Mouse (Mus musculus) megakaryocyte-erythroid progenitor cell, adult 5-6 weeks (primary cell): ENCODE measurements at regions not wholly inside any gene's neighbourhood (a gene's known extent, or its start where the extent isn't known, plus 50 kb on each side); places are given as distances from the start of the nearest gene placed in this dataset.
"Not testable (repeated sequence)": the region's sequence is repeated elsewhere in the genome, so short reads cannot be mapped to it uniquely, and the experiment has no call there.

Source experiments
- ATAC-seq: replicated peaks from 2 replicates; pipeline ENCODE4 v1.8.0; 2016; ENCODE audit warnings: mild to moderate bottlenecking, inconsistent platforms; ENCODE audit not compliant: severe bottlenecking, poor library complexity, low FRiP score, low TSS enrichment

GRCm38 (mm10) chr14:71118681-71119080 lies 519.0 kb upstream of the Fam160b2 start:
- ATAC-seq = no peak

- ATAC-seq = no peak
Measured at GRCm38 (mm10) chr14:71115798-71116432, 516.3 kb upstream of the Fam160b2 start.

GRCm38 (mm10) chr14:71115095-71115797 lies 515.6 kb upstream of the Fam160b2 start:
- ATAC-seq = peak; percentile 71; the same call in 1 of the 2 replicates

GRCm38 (mm10) chr14:71113198-71113597 lies 513.6 kb upstream of the Fam160b2 start:
- ATAC-seq = no peak

GRCm38 (mm10) chr14:71104617-71105016 lies 505.0 kb upstream of the Fam160b2 start:
- no peak for ATAC-seq

GRCm38 (mm10) chr14:71103955-71104354 lies 504.3 kb upstream of the Fam160b2 start:
- ATAC-seq = no peak

GRCm38 (mm10) chr14:71095661-71096422 lies 496.2 kb upstream of the Fam160b2 start:
- no peak for ATAC-seq

GRCm38 (mm10) chr14:71092626-71093326 lies 493.1 kb upstream of the Fam160b2 start:
- no peak for ATAC-seq

GRCm38 (mm10) chr14:71085721-71086120 lies 486.1 kb upstream of the Fam160b2 start:
- ATAC-seq = no peak

- ATAC-seq = peak; percentile 44; the same call in 1 of the 2 replicates
Measured at GRCm38 (mm10) chr14:71082327-71082726, 482.7 kb upstream of the Fam160b2 start.

- ATAC-seq = no peak
Measured at GRCm38 (mm10) chr14:71075671-71076070, 476.0 kb upstream of the Fam160b2 start.

- no peak for ATAC-seq
Measured at GRCm38 (mm10) chr14:71074019-71074418, 474.4 kb upstream of the Fam160b2 start.

- peak; percentile 96 for ATAC-seq
Measured at GRCm38 (mm10) chr14:71065669-71066068, 466.0 kb upstream of the Fam160b2 start.

GRCm38 (mm10) chr14:71056601-71057000 lies 457.0 kb upstream of the Fam160b2 start:
- no peak for ATAC-seq

GRCm38 (mm10) chr14:71055480-71055879 lies 455.8 kb upstream of the Fam160b2 start:
- ATAC-seq = no peak

- ATAC-seq = no peak
Measured at GRCm38 (mm10) chr14:71053788-71054641, 454.4 kb upstream of the Fam160b2 start.

- ATAC-seq = no peak
Measured at GRCm38 (mm10) chr14:71047096-71047495, 447.5 kb upstream of the Fam160b2 start.

GRCm38 (mm10) chr14:71043879-71044770 lies 444.5 kb upstream of the Fam160b2 start:
- not testable (repeated sequence) for ATAC-seq
